Mouse (Mus musculus): ENCODE data around the gene Urb1. TPM values are rescaled to one million over a fixed set of nuclear protein-coding genes. Genes with fewer than 3 reads are reported as not detected.

Gene Urb1
- total and polyA plus RNA-seq, 3 experiments = 21.1 to 34.5 (median 29.4) TPM

- Histone ChIP-seq H3K4me1 (ENCODE audit: control insufficient read depth in 1 of 2, insufficient read depth in 2 of 2) (no peaks in the 10 kb centered on the region), H3K9ac (ENCODE audit: insufficient read depth, low read depth) (no peak overlapping the region), H3K36me3 (replicated peaks in 1 of 2; ENCODE audit: control insufficient read depth in 1 of 2, insufficient read depth in 1 of 2, low read length in 1 of 2) (peaks cover 90 to 98% of the 10 kb centered on the region in 2 experiments), H3K4me2 (ENCODE audit: insufficient read depth, low read depth, poor library complexity, severe bottlenecking) (no peak overlapping the region), H3K9me3 (replicated peaks; ENCODE audit: low read length) (no peaks in the 10 kb centered on the region), H3K4me3 (replicated peaks in 1 of 3; ENCODE audit: low read depth in 2 of 3, low read length in 2 of 3, poor library complexity in 1 of 3) (no peak overlapping the region), H3K79me2 (replicated peaks; ENCODE audit: control insufficient read depth, extremely low read depth, insufficient read depth, poor library complexity, severe bottlenecking) (no peaks in the 10 kb centered on the region), H3K27me3 (replicated peaks) (no peaks in the 10 kb centered on the region), H3K27ac (ENCODE audit: insufficient read depth, low read depth) (no peak overlapping the region)
- dilution Hi-C loops (cut with MboI; ENCODE audit: extremely low pct_ligation_motif_present, extremely low pct_unique_long_range_greater_than_20kb, low sequenced_read_pairs) (no loop called here), in situ Hi-C loops (cut with MboI; ENCODE audit: low pct_ligation_motif_present, low pct_unique_long_range_greater_than_20kb, low sequenced_read_pairs) (no loop called here)
- TF ChIP-seq SIN3A (IDR thresholded peaks at IDR 0.05; ENCODE audit: low read length) (no peak), CHD1 (IDR thresholded peaks at IDR 0.05; ENCODE audit: low read depth, low read length) (no peak), USF1 (IDR thresholded peaks at IDR 0.05; ENCODE audit: low read depth, low read length) (no peak), PAX5 (IDR thresholded peaks at IDR 0.05; ENCODE audit: low read length) (no peak), ZKSCAN1 (IDR thresholded peaks at IDR 0.05; ENCODE audit: borderline replicate concordance, low read depth, low read length) (no peak), EP300 (IDR thresholded peaks at IDR 0.05; ENCODE audit: low read length) (no peak), RAD21 (IDR thresholded peaks at IDR 0.05; ENCODE audit: low read depth, low read length) (no peak), GABPA (IDR thresholded peaks at IDR 0.05; ENCODE audit: insufficient replicate concordance, low read depth, low read length) (no peak), JUND (conservative IDR thresholded peaks at IDR 0.05; ENCODE audit: low read depth, low read length) (no peak), MAX (IDR thresholded peaks at IDR 0.05; ENCODE audit: low read length) (no peak), USF2 (conservative IDR thresholded peaks at IDR 0.05; ENCODE audit: low read depth, low read length) (no peak), RCOR1 (conservative IDR thresholded peaks at IDR 0.05; ENCODE audit: low read depth, low read length) (no peak), ZC3H11A (IDR thresholded peaks at IDR 0.05; ENCODE audit: low read depth, low read length) (no peak), UBTF (IDR thresholded peaks at IDR 0.05; ENCODE audit: low read depth, low read length) (no peak), CTCF (conservative IDR thresholded peaks at IDR 0.05 in 1 of 2, IDR thresholded peaks at IDR 0.05 in 1 of 2; ENCODE audit: low read depth in 2 of 2, low read length in 2 of 2) (no peak), NRF1 (IDR thresholded peaks at IDR 0.05; ENCODE audit: low read depth, low read length) (no peak), POLR2AphosphoS2 (IDR thresholded peaks at IDR 0.05; ENCODE audit: low read depth, low read length) (no peak), TBP (conservative IDR thresholded peaks at IDR 0.05; ENCODE audit: low read depth, low read length) (no peak), MYC (IDR thresholded peaks at IDR 0.05; ENCODE audit: low read depth, low read length) (no peak), MAZ (IDR thresholded peaks at IDR 0.05; ENCODE audit: low read depth, low read length) (no peak)
- DNase-seq (ENCODE audit: extremely low read depth) = no peak
These were observed 30.4 kb downstream of the Urb1 start for GRCm38 (mm10) chr16:90779783-90780182.

- no peak overlapping the region for H3K27ac ChIP-seq (ENCODE audit: insufficient read depth, low read depth)
- peaks cover 96 to 100% of the 10 kb centered on the region in 2 experiments for H3K36me3 ChIP-seq (replicated peaks in 1 of 2; ENCODE audit: control insufficient read depth in 1 of 2, insufficient read depth in 1 of 2, low read length in 1 of 2)
- no peaks in the 10 kb centered on the region for H3K9me3 ChIP-seq (replicated peaks; ENCODE audit: low read length)
- no peak for DNase-seq (ENCODE audit: extremely low read depth)
- no peaks in the 10 kb centered on the region for H3K27me3 ChIP-seq (replicated peaks)
- H3K4me2 ChIP-seq (ENCODE audit: insufficient read depth, low read depth, poor library complexity, severe bottlenecking) = no peak overlapping the region
- H3K4me3 ChIP-seq (replicated peaks in 1 of 3; ENCODE audit: low read depth in 2 of 3, low read length in 2 of 3, poor library complexity in 1 of 3) = no peak overlapping the region
- no peaks in the 10 kb centered on the region for H3K4me1 ChIP-seq (ENCODE audit: control insufficient read depth in 1 of 2, insufficient read depth in 2 of 2)
- in situ Hi-C loops (cut with MboI; ENCODE audit: low pct_ligation_motif_present, low pct_unique_long_range_greater_than_20kb, low sequenced_read_pairs) = no loop called here
- dilution Hi-C loops (cut with MboI; ENCODE audit: extremely low pct_ligation_motif_present, extremely low pct_unique_long_range_greater_than_20kb, low sequenced_read_pairs) = no loop called here
- no peaks in the 10 kb centered on the region for H3K79me2 ChIP-seq (replicated peaks; ENCODE audit: control insufficient read depth, extremely low read depth, insufficient read depth, poor library complexity, severe bottlenecking)
- TF ChIP-seq JUN (IDR thresholded peaks at IDR 0.05; ENCODE audit: insufficient read depth, low read depth, low read length) = no peak
- TF ChIP-seq MEF2A (IDR thresholded peaks at IDR 0.05; ENCODE audit: borderline replicate concordance, low read depth, low read length) = no peak
- no peak for TF ChIP-seq ETS1 (conservative IDR thresholded peaks at IDR 0.05; ENCODE audit: low read depth, low read length)
- TF ChIP-seq NRF1 (IDR thresholded peaks at IDR 0.05; ENCODE audit: low read depth, low read length) = no peak
- no peak for TF ChIP-seq ZC3H11A (IDR thresholded peaks at IDR 0.05; ENCODE audit: low read depth, low read length)
- TF ChIP-seq KAT2A (IDR thresholded peaks at IDR 0.05; ENCODE audit: insufficient replicate concordance, low read length) = no peak
- H3K9ac ChIP-seq (ENCODE audit: insufficient read depth, low read depth) = no peak overlapping the region
These were observed 34.2 kb downstream of the Urb1 start for GRCm38 (mm10) chr16:90775946-90776520.

All from CH12.LX (cell line).